Mouse (Mus musculus) CH12.LX (cell line): ENCODE results near the gene Gm43552. TPM values are rescaled to one million over a fixed set of nuclear protein-coding genes. Genes with fewer than 3 reads are reported as not detected.

ENCODE experiments used
- DNase-seq: peaks from one replicate; pipeline ENCODE4 v3.0.0-alpha.2; 2013; ENCODE audit errors: extremely low read depth
- H3K27ac ChIP-seq: 2 replicates; pipeline ENCODE4 v1.5.1; 2012; ENCODE audit warnings: low read depth, mild to moderate bottlenecking, control low read depth, moderate library complexity; ENCODE audit not compliant: insufficient read depth
- H3K27me3 ChIP-seq: replicated peaks from 2 replicates; pipeline ENCODE3; 2012; ENCODE audit warnings: inconsistent platforms
- H3K36me3 ChIP-seq, 2 experiments: replicated peaks in 1 of 2; 2 replicates each; pipeline versions ENCODE3 to v1.6.1; 2012; ENCODE audit warnings: inconsistent platforms in 1 of 2, low read length in 1 of 2, mild to moderate bottlenecking in 1 of 2, mixed read lengths in 1 of 2, moderate library complexity in 1 of 2; ENCODE audit not compliant: control insufficient read depth in 1 of 2, insufficient read depth in 1 of 2
- H3K4me1 ChIP-seq, 2 experiments: 2 replicates each; pipeline ENCODE4 v1.6.1; 2012; ENCODE audit warnings: inconsistent platforms in 1 of 2, moderate library complexity in 1 of 2; ENCODE audit not compliant: insufficient read depth in 2 of 2, control insufficient read depth in 1 of 2
- H3K4me2 ChIP-seq: 2 replicates; pipeline ENCODE4 v1.6.1; 2012; ENCODE audit warnings: low read depth, mild to moderate bottlenecking, control low read depth; ENCODE audit not compliant: poor library complexity, insufficient read depth, severe bottlenecking
- H3K4me3 ChIP-seq, 3 experiments: fragments of 150-350 bp in 1 of 3; sonication (generic) in 1 of 3; replicated peaks in 1 of 3; 2 replicates each; pipeline versions ENCODE3 to v1.5.1; 2011 to 2012; ENCODE audit warnings: low read depth in 2 of 3, low read length in 2 of 3, mild to moderate bottlenecking in 2 of 3, moderate library complexity in 2 of 3, control low read depth in 1 of 3, improper control_type of control experiment in 1 of 3, inconsistent platforms in 1 of 3, mixed read lengths in 1 of 3; ENCODE audit not compliant: poor library complexity in 1 of 3
- H3K79me2 ChIP-seq: replicated peaks from 2 replicates; pipeline ENCODE4 v1.6.1; 2012; ENCODE audit warnings: mild to moderate bottlenecking, moderate library complexity; ENCODE audit not compliant: control insufficient read depth, poor library complexity, insufficient read depth, severe bottlenecking; ENCODE audit errors: extremely low read depth
- H3K9ac ChIP-seq: 2 replicates; pipeline ENCODE4 v1.6.1; 2012; ENCODE audit warnings: low read depth, mild to moderate bottlenecking, control low read depth, moderate library complexity; ENCODE audit not compliant: insufficient read depth
- H3K9me3 ChIP-seq: replicated peaks from 2 replicates; pipeline ENCODE3; 2012; ENCODE audit warnings: low read length, inconsistent platforms, mixed read lengths
- BHLHE40 ChIP-seq: IDR thresholded peaks from 2 replicates; pipeline ENCODE4 v1.6.1; 2011; ENCODE audit warnings: mild to moderate bottlenecking, low read depth, low read length, improper control_type of control experiment
- JUN ChIP-seq: IDR thresholded peaks from 2 replicates; pipeline ENCODE4 v1.6.1; 2011; ENCODE audit warnings: low read depth, mild to moderate bottlenecking, low read length, improper control_type of control experiment, moderate library complexity; ENCODE audit not compliant: insufficient read depth
- JUND ChIP-seq: conservative IDR thresholded peaks from 2 replicates; pipeline ENCODE4 v1.6.1; 2011; ENCODE audit warnings: low read depth, low read length, improper control_type of control experiment
- KAT2A ChIP-seq: IDR thresholded peaks from 2 replicates; pipeline ENCODE4 v1.6.1; 2012; ENCODE audit warnings: low read length, improper control_type of control experiment, inconsistent platforms; ENCODE audit not compliant: insufficient replicate concordance
- MAX ChIP-seq: IDR thresholded peaks from 2 replicates; pipeline ENCODE4 v1.6.1; 2011; ENCODE audit warnings: low read length, improper control_type of control experiment
- NELFE ChIP-seq: IDR thresholded peaks from 2 replicates; pipeline ENCODE4 v1.6.1; 2011; ENCODE audit warnings: low read depth, low read length, improper control_type of control experiment
- PAX5 ChIP-seq: IDR thresholded peaks from 2 replicates; pipeline ENCODE4 v1.6.1; 2012; ENCODE audit warnings: low read length, inconsistent platforms, mixed read lengths
- POLR2AphosphoS2 ChIP-seq: IDR thresholded peaks from 2 replicates; pipeline ENCODE4 v1.6.1; 2011; ENCODE audit warnings: low read depth, low read length, improper control_type of control experiment
- RCOR1 ChIP-seq: conservative IDR thresholded peaks from 2 replicates; pipeline ENCODE4 v1.6.1; 2012; ENCODE audit warnings: low read depth, mild to moderate bottlenecking, inconsistent platforms, low read length, improper control_type of control experiment
- TCF12 ChIP-seq: IDR thresholded peaks from 2 replicates; pipeline ENCODE4 v1.6.1; 2014; ENCODE audit warnings: low read depth, mild to moderate bottlenecking, inconsistent platforms, low read length, improper control_type of control experiment
- USF2 ChIP-seq: conservative IDR thresholded peaks from 2 replicates; pipeline ENCODE4 v1.6.1; 2011; ENCODE audit warnings: low read depth, low read length, improper control_type of control experiment
- ZC3H11A ChIP-seq: IDR thresholded peaks from 2 replicates; pipeline ENCODE4 v1.6.1; 2012; ENCODE audit warnings: low read depth, mild to moderate bottlenecking, inconsistent platforms, low read length, improper control_type of control experiment
- ZKSCAN1 ChIP-seq: IDR thresholded peaks from 2 replicates; pipeline ENCODE4 v1.6.1; 2012; ENCODE audit warnings: low read depth, inconsistent platforms, low read length, improper control_type of control experiment, borderline replicate concordance
- ZMIZ1 ChIP-seq: IDR thresholded peaks from 2 replicates; pipeline ENCODE4 v1.6.1; 2012; ENCODE audit warnings: low read depth, mild to moderate bottlenecking, inconsistent platforms, low read length, improper control_type of control experiment
- dilution Hi-C: fragments of 300-500 bp; cut with MboI; formaldehyde crosslinking; loops from 2 replicates; pipeline ENCODE4 v1.14.3; 2020; ENCODE audit warnings: low sequenced_read_pairs; ENCODE audit not compliant: extremely low pct_unique_long_range_greater_than_20kb, extremely low pct_ligation_motif_present
- in situ Hi-C: fragments of 300-500 bp; cut with MboI; formaldehyde crosslinking; loops from 3 replicates; pipeline ENCODE4 v1.14.3; 2019; ENCODE audit warnings: low sequenced_read_pairs, low pct_ligation_motif_present, low pct_unique_long_range_greater_than_20kb, mixed read lengths
- polyA plus RNA-seq: library from polyadenylated mRNA; unstranded; fragments of >175 nt; gene quantifications from 2 replicates; pipeline ENCODE4 v1.2.1, GENCODE M21; 2012; ENCODE audit warnings: low read depth; ENCODE audit not compliant: insufficient read length
- total RNA-seq, 2 experiments: library from RNA; depleted of rRNA; stranded (reverse); fragments of 300-350 nt in 1 of 2; fragments of >200 nt in 1 of 2; gene quantifications; 2 replicates each; pipeline ENCODE4 v1.2.3; 2012 to 2014

Gm43552 gene
- total and polyA plus RNA-seq, 3 experiments: 2.1 TPM; not detected in 2

GRCm38 (mm10) chr5:65428321-65428720, 64.3 kb downstream of the Gm43552 start:
- dilution Hi-C loops (no loop called here), in situ Hi-C loops (no loop called here)
- Histone ChIP-seq H3K79me2 (no peaks in the 10 kb centered on the region; the same call in 1 of the 2 replicates), H3K9ac (no peak overlapping the region), H3K27ac (no peak overlapping the region), H3K27me3 (no peaks in the 10 kb centered on the region), H3K9me3 (no peaks in the 10 kb centered on the region), H3K4me2 (no peak overlapping the region), H3K4me1 (peaks cover 2 to 36% of the 10 kb centered on the region in 2 experiments; a peak in 3 of 4 replicates), H3K4me3 (no peak overlapping the region), H3K36me3 (peaks cover 2 to 39% of the 10 kb centered on the region in 2 experiments)
- TF ChIP-seq JUND (no peak), TCF12 (no peak), KAT2A (no peak), ZKSCAN1 (no peak)
- no peak for DNase-seq

GRCm38 (mm10) chr5:65425251-65425650, 67.4 kb downstream of the Gm43552 start:
- no peak for DNase-seq
- H3K4me3 ChIP-seq: no peak overlapping the region
- no peaks in the 10 kb centered on the region for H3K27me3 ChIP-seq
- in situ Hi-C loops: no loop called here
- no peak overlapping the region for H3K9ac ChIP-seq
- H3K79me2 ChIP-seq: no peaks in the 10 kb centered on the region
- H3K36me3 ChIP-seq: peaks cover 9 to 66% of the 10 kb centered on the region in 2 experiments
- no peak for TF ChIP-seq MAX
- TF ChIP-seq USF2: no peak
- TF ChIP-seq ZC3H11A: no peak
- TF ChIP-seq PAX5: no peak
- no peak for TF ChIP-seq NELFE
- TF ChIP-seq POLR2AphosphoS2: no peak
- TF ChIP-seq ZMIZ1: no peak
- no peak for TF ChIP-seq JUN
- TF ChIP-seq, all 38 proteins: peak for 0
- Histone ChIP-seq H3K27ac (no peak overlapping the region), H3K9me3 (no peaks in the 10 kb centered on the region), H3K4me2 (no peak overlapping the region), H3K4me1 (peaks cover 0 to 8% of the 10 kb centered on the region in 2 experiments; a peak in 1 of 4 replicates)
- dilution Hi-C loops: no loop called here

DNA sequence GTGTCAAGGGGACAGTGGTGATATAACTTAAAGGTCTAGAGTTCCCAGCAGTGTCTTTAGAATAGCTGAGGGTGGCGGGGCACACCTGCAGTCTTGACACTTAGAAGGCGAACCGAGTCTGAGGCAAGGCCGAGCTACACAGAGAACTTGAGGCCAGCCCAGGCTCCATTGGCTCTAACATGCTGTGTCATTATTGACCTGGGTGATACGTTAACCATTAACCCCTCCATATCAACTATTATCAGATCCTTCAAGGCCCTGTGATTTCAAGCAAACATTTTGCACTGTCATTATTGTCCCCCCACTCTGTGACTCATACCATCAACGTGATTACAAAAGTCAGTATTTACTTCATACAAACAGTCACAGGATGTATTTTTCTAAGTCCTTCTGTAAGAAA, 68.4 kb downstream of the Gm43552 start:
- dilution Hi-C loops (no loop called here), in situ Hi-C loops (no loop called here)
- no peak for DNase-seq

More for the DNA sequence above, 68.4 kb downstream of the Gm43552 start:
- Histone ChIP-seq H3K36me3 (peaks cover 9 to 63% of the 10 kb centered on the region in 2 experiments), H3K4me1 (peaks cover 0 to 14% of the 10 kb centered on the region in 2 experiments; a peak in 2 of 4 replicates), H3K27ac (no peak overlapping the region), H3K9me3 (no peaks in the 10 kb centered on the region), H3K9ac (no peak overlapping the region), H3K4me2 (no peak overlapping the region), H3K4me3 (no peak overlapping the region), H3K79me2 (no peaks in the 10 kb centered on the region), H3K27me3 (no peaks in the 10 kb centered on the region)
- TF ChIP-seq BHLHE40 (no peak), RCOR1 (no peak)
